Mouse (Mus musculus) MEL (cell line): ENCODE measurements around the gene Wap. TPM values are rescaled to one million over a fixed set of nuclear protein-coding genes. Genes with fewer than 3 reads are reported as not detected.

ENCODE experiments used
- DNase-seq: peaks from one replicate; pipeline ENCODE4 v3.0.0; 2011; ENCODE audit warnings: low read depth, low spot score
- H3K27ac ChIP-seq: 2 replicates; pipeline ENCODE4 v1.5.1; 2012; ENCODE audit warnings: low read depth, mild to moderate bottlenecking, control low read depth, low read length, moderate library complexity; ENCODE audit not compliant: control insufficient read depth
- H3K27me3 ChIP-seq, 2 experiments: fragments of 150-350 bp in 1 of 2; sonication (generic) in 1 of 2; 2 replicates each; pipeline ENCODE4 v1.6.1; 2012; ENCODE audit warnings: low read length in 2 of 2, mild to moderate bottlenecking in 2 of 2, improper control_type of control experiment in 1 of 2, moderate library complexity in 1 of 2; ENCODE audit not compliant: insufficient read depth in 2 of 2, control insufficient read depth in 1 of 2
- H3K36me3 ChIP-seq, 2 experiments: 2 replicates each; pipeline ENCODE4 v1.6.1; 2012 to 2014; ENCODE audit warnings: low read length in 2 of 2, improper control_type of control experiment in 1 of 2, inconsistent platforms in 1 of 2, mild to moderate bottlenecking in 1 of 2; ENCODE audit not compliant: insufficient read depth in 2 of 2, control insufficient read depth in 1 of 2
- H3K4me1 ChIP-seq, 2 experiments: fragments of 150-350 bp in 1 of 2; sonication (generic) in 1 of 2; 2 replicates each; pipeline ENCODE4 v1.6.1; 2012; ENCODE audit warnings: low read length in 2 of 2, improper control_type of control experiment in 1 of 2, mild to moderate bottlenecking in 1 of 2; ENCODE audit not compliant: insufficient read depth in 2 of 2, control insufficient read depth in 1 of 2
- H3K4me3 ChIP-seq, 2 experiments: fragments of 150-350 bp in 1 of 2; sonication (generic) in 1 of 2; 2 replicates each; pipeline ENCODE4 v1.5.1; 2012; ENCODE audit warnings: low read depth in 2 of 2, low read length in 2 of 2, mild to moderate bottlenecking in 2 of 2, moderate library complexity in 2 of 2, control low read depth in 1 of 2, improper control_type of control experiment in 1 of 2; ENCODE audit not compliant: control insufficient read depth in 1 of 2, insufficient read depth in 1 of 2
- H3K79me2 ChIP-seq: 2 replicates; pipeline ENCODE4 v1.6.1; 2012; ENCODE audit warnings: mild to moderate bottlenecking, low read length, moderate library complexity; ENCODE audit not compliant: control insufficient read depth, poor library complexity, insufficient read depth
- H3K9ac ChIP-seq: 2 replicates; pipeline ENCODE4 v1.6.1; 2012; ENCODE audit warnings: low read depth, mild to moderate bottlenecking, control low read depth, low read length, moderate library complexity; ENCODE audit not compliant: control insufficient read depth, poor library complexity, severe bottlenecking
- H3K9me3 ChIP-seq: fragments of 150-350 bp; sonication (generic); replicated peaks from 2 replicates; pipeline ENCODE4 v1.6.1; 2012; ENCODE audit warnings: mild to moderate bottlenecking, low read length, improper control_type of control experiment, moderate library complexity; ENCODE audit not compliant: insufficient read depth
- BHLHE40 ChIP-seq: IDR thresholded peaks from 2 replicates; pipeline ENCODE4 v1.6.1; 2012; ENCODE audit warnings: low read depth, mild to moderate bottlenecking, inconsistent platforms, low read length, improper control_type of control experiment, borderline replicate concordance
- CHD2 ChIP-seq: IDR thresholded peaks from 2 replicates; pipeline ENCODE4 v1.6.1; 2011; ENCODE audit warnings: low read length, improper control_type of control experiment
- CTCF ChIP-seq, 3 experiments: IDR thresholded peaks in 2 of 3; conservative IDR thresholded peaks in 1 of 3; 2 replicates each; pipeline ENCODE4 v1.5.1; 2011 to 2012; ENCODE audit warnings: low read length in 3 of 3, low read depth in 2 of 3, mild to moderate bottlenecking in 2 of 3, improper control_type of control experiment in 1 of 3, inconsistent platforms in 1 of 3, mixed read lengths in 1 of 3, moderate library complexity in 1 of 3; ENCODE audit not compliant: control insufficient read depth in 1 of 3, insufficient read depth in 1 of 3, poor library complexity in 1 of 3, severe bottlenecking in 1 of 3
- GABPA ChIP-seq: IDR thresholded peaks from 2 replicates; pipeline ENCODE4 v1.6.1; 2012; ENCODE audit warnings: low read depth, mild to moderate bottlenecking, inconsistent platforms, low read length, improper control_type of control experiment, moderate library complexity
- GATA1 ChIP-seq: IDR thresholded peaks from 2 replicates; pipeline ENCODE4 v1.6.1; 2011; ENCODE audit warnings: low read depth, low read length, improper control_type of control experiment
- KAT2A ChIP-seq: conservative IDR thresholded peaks from 2 replicates; pipeline ENCODE4 v1.6.1; 2012; ENCODE audit warnings: low read depth, low read length, improper control_type of control experiment, inconsistent platforms
- MAFK ChIP-seq: IDR thresholded peaks from 2 replicates; pipeline ENCODE4 v1.6.1; 2011; ENCODE audit warnings: low read depth, mild to moderate bottlenecking, low read length, improper control_type of control experiment, borderline replicate concordance
- MAZ ChIP-seq: IDR thresholded peaks from 2 replicates; pipeline ENCODE4 v1.6.1; 2012; ENCODE audit warnings: low read depth, mild to moderate bottlenecking, inconsistent platforms, low read length, improper control_type of control experiment
- MEF2A ChIP-seq: IDR thresholded peaks from 2 replicates; pipeline ENCODE4 v1.6.1; 2014; ENCODE audit warnings: low read depth, mild to moderate bottlenecking, inconsistent platforms, low read length, improper control_type of control experiment; ENCODE audit not compliant: poor library complexity, insufficient replicate concordance, severe bottlenecking; ENCODE audit errors: extremely low read depth
- MYC ChIP-seq: IDR thresholded peaks from 2 replicates; pipeline ENCODE4 v1.6.1; 2011; ENCODE audit warnings: low read depth, mild to moderate bottlenecking, low read length, improper control_type of control experiment, moderate library complexity
- POLR2A ChIP-seq, 2 experiments: IDR thresholded peaks; 2 replicates each; pipeline ENCODE4 v1.6.1; 2011 to 2012; ENCODE audit warnings: low read length in 2 of 2, mild to moderate bottlenecking in 2 of 2, control low read depth in 1 of 2, improper control_type of control experiment in 1 of 2, low read depth in 1 of 2, moderate library complexity in 1 of 2; ENCODE audit not compliant: control insufficient read depth in 1 of 2, insufficient read depth in 1 of 2, poor library complexity in 1 of 2
- POLR2AphosphoS2 ChIP-seq: IDR thresholded peaks from 2 replicates; pipeline ENCODE4 v1.6.1; 2011; ENCODE audit warnings: low read length, improper control_type of control experiment
- POLR2AphosphoS5 ChIP-seq: IDR thresholded peaks from 2 replicates; pipeline ENCODE4 v1.6.1; 2012; ENCODE audit warnings: low read depth, borderline replicate concordance, mild to moderate bottlenecking, inconsistent platforms, low read length, moderate library complexity, mixed read lengths
- TAL1 ChIP-seq: IDR thresholded peaks from 2 replicates; pipeline ENCODE4 v1.6.1; 2012; ENCODE audit warnings: mild to moderate bottlenecking, inconsistent platforms, low read length, moderate library complexity, mixed read lengths
- UBTF ChIP-seq: IDR thresholded peaks from 2 replicates; pipeline ENCODE4 v1.6.1; 2012; ENCODE audit warnings: low read depth, mild to moderate bottlenecking, inconsistent platforms, low read length, improper control_type of control experiment, moderate library complexity, borderline replicate concordance; ENCODE audit not compliant: insufficient read depth
- USF1 ChIP-seq: IDR thresholded peaks from 2 replicates; pipeline ENCODE4 v1.6.1; 2014; ENCODE audit warnings: low read depth, mild to moderate bottlenecking, inconsistent platforms, low read length, improper control_type of control experiment, moderate library complexity
- ZNF384 ChIP-seq: IDR thresholded peaks from 2 replicates; pipeline ENCODE4 v1.6.1; 2012; ENCODE audit warnings: low read depth, mild to moderate bottlenecking, inconsistent platforms, low read length, improper control_type of control experiment
- polyA plus RNA-seq, 2 experiments: library from polyadenylated mRNA; stranded (reverse) in 1 of 2; unstranded in 1 of 2; fragments of >175 nt in 1 of 2; fragments of >200 nt in 1 of 2; gene quantifications; 2 replicates each; pipeline versions ENCODE4 v1.2.1 to v1.2.4; 2012; ENCODE audit warnings: low replicate concordance in 2 of 2, low read depth in 1 of 2; ENCODE audit not compliant: insufficient read length in 2 of 2, insufficient read depth in 1 of 2, missing spikeins in 1 of 2
- total RNA-seq: library from RNA; depleted of rRNA; stranded (reverse); fragments of 300-350 nt; gene quantifications from 2 replicates; pipeline ENCODE4 v1.2.3, GENCODE M21; 2012

Wap gene
- total and polyA plus RNA-seq, 3 experiments = not detected

GRCm38 (mm10) chr11:6679694-6680396, 41.4 kb upstream of the Wap start (continued):
- TF ChIP-seq BHLHE40 = no peak; the same call in 1 of the 2 replicates
- no peak for TF ChIP-seq POLR2AphosphoS5
- peak; percentile 74 for TF ChIP-seq USF1
- TF ChIP-seq ZNF384 = no peak
- no peak; the same call in 1 of the 2 replicates for TF ChIP-seq GATA1
- no peak for TF ChIP-seq GABPA
- 0 out of 4 replicates have a peak, but pooled peaks of 1 of the 2 experiments have one; percentile 34 for TF ChIP-seq POLR2A (IDR thresholded peaks at IDR 0.05; ENCODE audit: control insufficient read depth in 1 of 2, insufficient read depth in 1 of 2, low read depth in 1 of 2, low read length in 2 of 2, poor library complexity in 1 of 2)

DNA sequence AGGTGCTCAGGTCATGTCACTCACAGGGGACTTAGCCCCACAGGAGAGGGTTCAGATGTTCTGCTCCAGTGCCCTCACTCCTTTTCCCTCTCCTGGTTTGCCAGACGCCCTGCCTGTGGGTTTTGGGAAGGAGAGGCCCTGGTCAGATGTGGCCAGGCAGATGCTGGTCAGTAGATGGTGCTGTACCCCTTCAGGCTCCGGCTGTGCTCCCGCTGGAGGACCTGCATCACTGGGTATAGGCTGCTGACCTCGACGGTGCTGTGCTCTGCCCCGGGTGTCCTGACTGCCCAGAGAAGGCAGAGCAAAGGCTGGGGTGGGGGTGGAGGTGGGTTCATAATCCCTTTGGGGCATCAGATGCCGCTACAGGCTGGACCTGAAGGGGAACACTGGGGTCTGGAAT, 39.1 kb upstream of the Wap start:
- H3K79me2 ChIP-seq = no peaks in the 10 kb centered on the region
- H3K27me3 ChIP-seq = no peaks in the 10 kb centered on the region
- no peaks in the 10 kb centered on the region for H3K9me3 ChIP-seq
- no peaks in the 10 kb centered on the region; a peak in 1 of 4 replicates for H3K36me3 ChIP-seq
- no peak for DNase-seq
- 0 out of 6 replicates have a peak, but pooled peaks of 1 of the 3 experiments have one; percentile 0 for TF ChIP-seq CTCF (IDR thresholded peaks at IDR 0.05 in 2 of 3, conservative IDR thresholded peaks at IDR 0.05 in 1 of 3; ENCODE audit: control insufficient read depth in 1 of 3, insufficient read depth in 1 of 3, low read depth in 2 of 3, low read length in 3 of 3, poor library complexity in 1 of 3, severe bottlenecking in 1 of 3)
- no peak for TF ChIP-seq USF1
- TF ChIP-seq, all 39 proteins: peak for 1
- H3K9ac ChIP-seq = no peak overlapping the region
- H3K27ac ChIP-seq = no peak overlapping the region
- H3K4me1 ChIP-seq = no peaks in the 10 kb centered on the region; a peak in 1 of 4 replicates
- no peak overlapping the region for H3K4me3 ChIP-seq

- no peaks in the 10 kb centered on the region; a peak in 1 of 4 replicates for H3K36me3 ChIP-seq
- no peak for DNase-seq
- H3K9me3 ChIP-seq = no peaks in the 10 kb centered on the region
- TF ChIP-seq CHD2 = no peak
- no peak overlapping the region for H3K9ac ChIP-seq
- no peaks in the 10 kb centered on the region for H3K27me3 ChIP-seq
- H3K4me3 ChIP-seq = no peak overlapping the region
- H3K79me2 ChIP-seq = no peaks in the 10 kb centered on the region
- H3K4me1 ChIP-seq = no peaks in the 10 kb centered on the region; a peak in 1 of 4 replicates
- H3K27ac ChIP-seq = no peak overlapping the region
These were observed 38.2 kb upstream of the Wap start for GRCm38 (mm10) chr11:6676641-6677040.

GRCm38 (mm10) chr11:6675402-6675801, 37.0 kb upstream of the Wap start:
- no peaks in the 10 kb centered on the region for H3K79me2 ChIP-seq
- no peak overlapping the region for H3K27ac ChIP-seq
- no peak for DNase-seq
- H3K4me1 ChIP-seq = no peaks in the 10 kb centered on the region; a peak in 1 of 4 replicates
- no peak overlapping the region for H3K4me3 ChIP-seq
- no peaks in the 10 kb centered on the region; a peak in 1 of 4 replicates for H3K27me3 ChIP-seq
- H3K36me3 ChIP-seq = no peaks in the 10 kb centered on the region
- H3K9me3 ChIP-seq = no peaks in the 10 kb centered on the region
- no peak for TF ChIP-seq UBTF
- no peak for TF ChIP-seq MAFK
- TF ChIP-seq CTCF (IDR thresholded peaks at IDR 0.05 in 2 of 3, conservative IDR thresholded peaks at IDR 0.05 in 1 of 3; ENCODE audit: control insufficient read depth in 1 of 3, insufficient read depth in 1 of 3, low read depth in 2 of 3, low read length in 3 of 3, poor library complexity in 1 of 3, severe bottlenecking in 1 of 3) = no peak
- no peak for TF ChIP-seq TAL1
- no peak for TF ChIP-seq MEF2A
- TF ChIP-seq GABPA = no peak
- TF ChIP-seq MYC = no peak
- TF ChIP-seq POLR2AphosphoS2 = no peak
- TF ChIP-seq MAZ = no peak
- TF ChIP-seq ZNF384 = no peak
- no peak for TF ChIP-seq POLR2AphosphoS5
- no peak for TF ChIP-seq KAT2A
- H3K9ac ChIP-seq = no peak overlapping the region
